Mouse (Mus musculus): ENCODE measurements around the gene Gm20696. TPM values are rescaled to one million over a fixed set of nuclear protein-coding genes. Genes with fewer than 3 reads are reported as not detected.

Gm20696 gene
- total and polyA plus RNA-seq, 3 experiments = 1.5 to 7.1 TPM; not detected in 1

GRCm38 (mm10) chr6:99377131-99377530, 289.5 kb downstream of the Gm20696 start:
- no peaks in the 10 kb centered on the region for H3K27me3 ChIP-seq (ENCODE audit: insufficient read depth, low read length)
- no peaks in the 10 kb centered on the region for H3K4me1 ChIP-seq (ENCODE audit: insufficient read depth, low read depth, low read length)
- no peak for TF ChIP-seq POLR2AphosphoS5 (IDR thresholded peaks at IDR 0.05; ENCODE audit: insufficient replicate concordance, low read depth, low read length)
- no peak for TF ChIP-seq CTCF (IDR thresholded peaks at IDR 0.05; ENCODE audit: low read depth, low read length)
- no peak for TF ChIP-seq GATA1 (IDR thresholded peaks at IDR 0.05; ENCODE audit: borderline replicate concordance, low read length)
- no peak for TF ChIP-seq GATA2 (IDR thresholded peaks at IDR 0.05; ENCODE audit: borderline replicate concordance, low read depth, low read length)
- no peak for TF ChIP-seq TAL1 (conservative IDR thresholded peaks at IDR 0.05; ENCODE audit: low read depth, low read length)
- H3K9me3 ChIP-seq (replicated peaks) = no peaks in the 10 kb centered on the region
- DNase-seq (ENCODE audit: low spot score) = no peak
- no peak overlapping the region for H3K4me3 ChIP-seq (ENCODE audit: low read depth, low read length)
- peaks cover 31% of the 10 kb centered on the region for H3K36me3 ChIP-seq (replicated peaks)
- ATAC-seq (ENCODE audit: extremely low read depth, insufficient number of reproducible peaks, low FRiP score, poor library complexity, severe bottlenecking) = no peak

- ATAC-seq (ENCODE audit: extremely low read depth, insufficient number of reproducible peaks, low FRiP score, poor library complexity, severe bottlenecking) = no peak
- no peak overlapping the region for H3K4me3 ChIP-seq (ENCODE audit: low read depth, low read length)
- H3K27me3 ChIP-seq (ENCODE audit: insufficient read depth, low read length) = no peaks in the 10 kb centered on the region
- no peaks in the 10 kb centered on the region for H3K9me3 ChIP-seq (replicated peaks)
- TF ChIP-seq TAL1 (conservative IDR thresholded peaks at IDR 0.05; ENCODE audit: low read depth, low read length) = no peak
- no peak for TF ChIP-seq GATA1 (IDR thresholded peaks at IDR 0.05; ENCODE audit: borderline replicate concordance, low read length)
- TF ChIP-seq GATA2 (IDR thresholded peaks at IDR 0.05; ENCODE audit: borderline replicate concordance, low read depth, low read length) = no peak
- no peak for TF ChIP-seq CTCF (IDR thresholded peaks at IDR 0.05; ENCODE audit: low read depth, low read length)
- no peak for TF ChIP-seq POLR2AphosphoS5 (IDR thresholded peaks at IDR 0.05; ENCODE audit: insufficient replicate concordance, low read depth, low read length)
- no peak for DNase-seq (ENCODE audit: low spot score)
- H3K36me3 ChIP-seq (replicated peaks) = peaks cover 27% of the 10 kb centered on the region
- no peaks in the 10 kb centered on the region for H3K4me1 ChIP-seq (ENCODE audit: insufficient read depth, low read depth, low read length)
These were observed 289.9 kb downstream of the Gm20696 start for GRCm38 (mm10) chr6:99376721-99377120.

GRCm38 (mm10) chr6:99375865-99376264, 290.7 kb downstream of the Gm20696 start:
- no peak for TF ChIP-seq GATA1 (IDR thresholded peaks at IDR 0.05; ENCODE audit: borderline replicate concordance, low read length)
- no peak for TF ChIP-seq CTCF (IDR thresholded peaks at IDR 0.05; ENCODE audit: low read depth, low read length)
- TF ChIP-seq TAL1 (conservative IDR thresholded peaks at IDR 0.05; ENCODE audit: low read depth, low read length) = no peak
- no peak for TF ChIP-seq GATA2 (IDR thresholded peaks at IDR 0.05; ENCODE audit: borderline replicate concordance, low read depth, low read length)
- Histone ChIP-seq H3K4me1 (ENCODE audit: insufficient read depth, low read depth, low read length) (no peaks in the 10 kb centered on the region), H3K4me3 (ENCODE audit: low read depth, low read length) (no peak overlapping the region), H3K36me3 (replicated peaks) (peaks cover 27% of the 10 kb centered on the region), H3K27me3 (ENCODE audit: insufficient read depth, low read length) (no peaks in the 10 kb centered on the region), H3K9me3 (replicated peaks) (no peaks in the 10 kb centered on the region)
- DNase-seq (ENCODE audit: low spot score) (no peak), ATAC-seq (ENCODE audit: extremely low read depth, insufficient number of reproducible peaks, low FRiP score, poor library complexity, severe bottlenecking) (no peak)

- no peaks in the 10 kb centered on the region for H3K9me3 ChIP-seq (replicated peaks)
- no peak overlapping the region for H3K4me3 ChIP-seq (ENCODE audit: low read depth, low read length)
- DNase-seq (ENCODE audit: low spot score) = no peak
- ATAC-seq (ENCODE audit: extremely low read depth, insufficient number of reproducible peaks, low FRiP score, poor library complexity, severe bottlenecking) = no peak
- H3K4me1 ChIP-seq (ENCODE audit: insufficient read depth, low read depth, low read length) = no peaks in the 10 kb centered on the region
- no peak for TF ChIP-seq GATA2 (IDR thresholded peaks at IDR 0.05; ENCODE audit: borderline replicate concordance, low read depth, low read length)
- no peak for TF ChIP-seq GATA1 (IDR thresholded peaks at IDR 0.05; ENCODE audit: borderline replicate concordance, low read length)
- TF ChIP-seq POLR2AphosphoS5 (IDR thresholded peaks at IDR 0.05; ENCODE audit: insufficient replicate concordance, low read depth, low read length) = no peak
- no peak for TF ChIP-seq TAL1 (conservative IDR thresholded peaks at IDR 0.05; ENCODE audit: low read depth, low read length)
- TF ChIP-seq CTCF (IDR thresholded peaks at IDR 0.05; ENCODE audit: low read depth, low read length) = no peak
- H3K36me3 ChIP-seq (replicated peaks) = peaks cover 31% of the 10 kb centered on the region
- H3K27me3 ChIP-seq (ENCODE audit: insufficient read depth, low read length) = no peaks in the 10 kb centered on the region
These were observed 291.2 kb downstream of the Gm20696 start for GRCm38 (mm10) chr6:99375376-99375775.

GRCm38 (mm10) chr6:99374448-99375271, 291.9 kb downstream of the Gm20696 start:
- ATAC-seq (ENCODE audit: extremely low read depth, insufficient number of reproducible peaks, low FRiP score, poor library complexity, severe bottlenecking) (no peak), DNase-seq (ENCODE audit: low spot score) (no peak)
- Histone ChIP-seq H3K4me3 (ENCODE audit: low read depth, low read length) (no peak overlapping the region), H3K36me3 (replicated peaks) (peaks cover 32% of the 10 kb centered on the region), H3K4me1 (ENCODE audit: insufficient read depth, low read depth, low read length) (no peaks in the 10 kb centered on the region), H3K27me3 (ENCODE audit: insufficient read depth, low read length) (no peaks in the 10 kb centered on the region), H3K9me3 (replicated peaks) (no peaks in the 10 kb centered on the region)
- TF ChIP-seq TAL1 (conservative IDR thresholded peaks at IDR 0.05; ENCODE audit: low read depth, low read length) = no peak
- TF ChIP-seq POLR2AphosphoS5 (IDR thresholded peaks at IDR 0.05; ENCODE audit: insufficient replicate concordance, low read depth, low read length) = no peak
- TF ChIP-seq CTCF (IDR thresholded peaks at IDR 0.05; ENCODE audit: low read depth, low read length) = no peak
- no peak for TF ChIP-seq GATA1 (IDR thresholded peaks at IDR 0.05; ENCODE audit: borderline replicate concordance, low read length)
- TF ChIP-seq GATA2 (IDR thresholded peaks at IDR 0.05; ENCODE audit: borderline replicate concordance, low read depth, low read length) = no peak

GRCm38 (mm10) chr6:99372427-99372826, 294.2 kb downstream of the Gm20696 start:
- DNase-seq (ENCODE audit: low spot score) (no peak), ATAC-seq (ENCODE audit: extremely low read depth, insufficient number of reproducible peaks, low FRiP score, poor library complexity, severe bottlenecking) (no peak)
- Histone ChIP-seq H3K4me3 (ENCODE audit: low read depth, low read length) (no peak overlapping the region), H3K36me3 (replicated peaks) (peaks cover 39% of the 10 kb centered on the region), H3K4me1 (ENCODE audit: insufficient read depth, low read depth, low read length) (no peaks in the 10 kb centered on the region), H3K27me3 (ENCODE audit: insufficient read depth, low read length) (no peaks in the 10 kb centered on the region), H3K9me3 (replicated peaks) (no peaks in the 10 kb centered on the region)
- TF ChIP-seq POLR2AphosphoS5 (IDR thresholded peaks at IDR 0.05; ENCODE audit: insufficient replicate concordance, low read depth, low read length) (no peak), CTCF (IDR thresholded peaks at IDR 0.05; ENCODE audit: low read depth, low read length) (no peak), GATA2 (IDR thresholded peaks at IDR 0.05; ENCODE audit: borderline replicate concordance, low read depth, low read length) (no peak), GATA1 (IDR thresholded peaks at IDR 0.05; ENCODE audit: borderline replicate concordance, low read length) (no peak), TAL1 (conservative IDR thresholded peaks at IDR 0.05; ENCODE audit: low read depth, low read length) (no peak)

All from G1E (cell line).